In the genomic region with DNA sequence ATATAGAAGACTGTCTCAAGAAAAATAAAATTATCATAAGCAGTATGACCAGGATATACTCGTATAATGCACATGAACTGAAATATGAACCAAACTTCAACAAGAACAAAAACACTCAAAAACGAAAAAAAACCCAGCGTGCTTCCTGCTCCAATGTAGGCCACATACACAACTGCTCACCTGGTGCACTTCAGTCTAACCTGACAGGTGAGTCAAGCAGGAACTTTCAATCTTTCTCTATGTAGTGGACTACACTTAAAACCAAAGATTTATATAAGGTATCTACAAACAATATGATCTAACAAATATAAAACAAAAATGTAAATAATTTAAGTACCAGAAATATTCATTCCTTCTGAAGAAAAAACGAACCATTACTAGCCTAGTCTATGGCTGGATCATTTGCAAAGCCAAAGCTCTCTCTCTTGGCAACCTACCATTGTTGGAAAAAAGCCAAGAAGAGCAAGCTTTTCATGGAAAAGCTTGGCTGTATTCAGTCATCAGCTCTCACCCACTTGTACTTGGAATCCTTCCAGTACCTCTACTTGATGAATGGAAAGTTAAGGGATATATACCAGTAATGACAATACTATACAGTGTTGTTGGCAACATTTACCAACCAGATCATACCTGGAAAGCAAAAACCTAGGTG, we compare ENCODE assay signal across 9 mouse cellular contexts. TPM values are rescaled to one million over a fixed set of nuclear protein-coding genes. Genes with fewer than 3 reads are reported as not detected.
DNase-seq lines count a peak whose midpoint lies in the region; TF ChIP-seq lines count a peak whose summit lies in the region.
"Had no signal": no experiment of that assay in that cellular context is flagged by ENCODE, and none has a peak within 500 bp of the region (broad histone marks: within the 10 kb centered on the region; RNA-seq: fewer than 3 reads in every experiment).

No protein-coding gene starts in this region.

- no peak for TF ChIP-seq CTCF in gastrocnemius, adult 2 months (IDR thresholded peaks at IDR 0.05)

- intact Hi-C loops in gastrocnemius, adult 2 months (cut with DNase I), result loop anchor here (5.0 kb wide), 1 partner anchor 52 kb away; the partner anchor contains the start of gene Crebbp

- H3K4me3 ChIP-seq in gastrocnemius, adult 2 months, result no peak overlapping the region
- H3K4me3 ChIP-seq: embryonic facial prominence, embryonic 12.5 days had no signal

- H3K27ac ChIP-seq in gastrocnemius, adult 2 months, result peak overlapping the region; percentile 63
- H3K27ac ChIP-seq: embryonic facial prominence, embryonic 12.5 days had no signal

- no peak for DNase-seq in gastrocnemius, adult 2 months
- no peak for DNase-seq in gastrocnemius, postnatal 10 days
- peak; percentile 48 for DNase-seq in 3134 (ENCODE audit: extremely low read depth, insufficient read length, low spot score)
- peak; percentile 60 to 74 for DNase-seq in cerebellum, adult 18-20 months
- DNase-seq in heart, postnatal 4 days, result peak; percentile 58
- peak; percentile 65 for DNase-seq in lung, postnatal 14 days
- no peak for DNase-seq in c-Kit-positive CD71-positive TER-119-positive erythroid progenitor cells, embryonic 14.5 days (ENCODE audit: low spot score)
- no peak for DNase-seq in ovary, postnatal 10 days (ENCODE audit: low spot score)

RNA-seq across cellular contexts. Expression of gene Crebbp, which starts 53.4 kb away (rescaled TPM):
- 10 to 100 TPM; 40.5 to 41.6 TPM for total RNA-seq in gastrocnemius, adult 2 months (2021)
- 10 to 100 TPM; 39.3 to 47.6 TPM for total RNA-seq in gastrocnemius, postnatal 10 days (2021)
- 10 to 100 TPM; 53.4 to 60.5 TPM for total RNA-seq in heart, postnatal 4 days (2021)

Comparison
In these comparisons a context has a peak if more than half of its experiments do, and no peak if none do; other contexts are left out.
1. DNase-seq: peak in 3134 (single experiment), cerebellum, adult 18-20 months (2 of 2), heart, postnatal 4 days (single experiment) and lung, postnatal 14 days (single experiment); none in gastrocnemius, adult 2 months (single experiment), gastrocnemius, postnatal 10 days (single experiment), c-Kit-positive CD71-positive TER-119-positive erythroid progenitor cells, embryonic 14.5 days (single experiment) and ovary, postnatal 10 days (single experiment).